Mouse (Mus musculus) gastrocnemius, postnatal 36 days (tissue): Measurements from ENCODE around the gene Olfr910. TPM values are rescaled to one million over a fixed set of nuclear protein-coding genes. Genes with fewer than 3 reads are reported as not detected.

ENCODE experiments used
- DNase-seq, 2 experiments: peaks; one replicate each; pipeline ENCODE4 v3.0.0; 2022
- intact Hi-C: fragments of 180-260 bp; cut with DNase I; formaldehyde crosslinking; loops from one replicate; pipeline ENCODE4 v1.15.1; 2025
- long read RNA-seq, 2 experiments: library from polyadenylated mRNA; stranded (forward); transcript quantifications; one replicate each; pipeline ENCODE4 v2.0.0; 2021
- total RNA-seq, 2 experiments: library from RNA; stranded (reverse); gene quantifications; 2 replicates each; pipeline ENCODE4 v1.2.3; 2021

Olfr910 gene
- not detected for total RNA-seq
- long read RNA-seq, experiment 1 = 0 reads
- long read RNA-seq, experiment 2 = 0 reads

DNA sequence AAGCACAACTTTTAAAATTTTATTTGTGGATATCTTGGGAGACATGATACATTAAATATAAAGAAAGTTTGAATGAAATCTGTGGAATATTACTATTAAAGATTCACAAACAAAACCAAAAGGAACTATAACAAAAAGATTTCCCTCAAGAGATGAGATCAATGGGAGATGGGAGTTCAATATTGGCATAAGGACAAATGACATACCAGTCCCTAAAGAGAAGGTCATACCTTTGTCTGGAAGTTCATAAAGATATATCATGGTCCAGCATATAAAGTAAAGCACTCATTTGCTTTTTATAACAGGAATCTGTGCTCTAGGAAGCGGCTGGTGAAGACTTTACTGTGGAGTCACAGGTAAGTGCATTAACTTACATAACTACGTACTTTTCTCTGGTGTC is at the start of gene Olfr910:
TSS of gene Olfr910 (plus strand) at position 301 of the 400 bp plus-strand sequence.
- intact Hi-C loops = no loop called here
- DNase-seq = no peak

DNA sequence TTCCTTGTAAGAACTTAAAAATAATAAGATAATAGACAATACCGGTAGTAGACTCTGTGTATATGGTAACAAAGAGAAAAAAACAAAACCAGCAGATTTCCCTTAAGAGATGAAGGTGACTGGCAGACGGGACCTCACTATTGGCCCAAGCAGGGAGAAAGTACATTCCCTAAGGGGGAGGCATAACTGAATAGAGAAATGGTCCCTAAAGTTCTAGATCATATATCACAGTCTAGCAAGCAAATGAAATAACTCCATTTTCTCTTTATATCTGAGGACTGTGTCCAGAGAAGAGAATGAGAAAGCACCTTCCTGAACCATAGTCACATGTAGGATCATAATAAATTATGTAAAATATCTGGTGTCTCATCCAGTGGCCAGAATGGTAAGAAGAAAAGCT is 42.1 kb upstream of the Olfr910 start, which contains the start of gene Olfr907:
TSS of gene Olfr907 (plus strand) at position 301 of the 400 bp plus-strand sequence.
- no peak for DNase-seq
- intact Hi-C loops = no loop called here

DNA sequence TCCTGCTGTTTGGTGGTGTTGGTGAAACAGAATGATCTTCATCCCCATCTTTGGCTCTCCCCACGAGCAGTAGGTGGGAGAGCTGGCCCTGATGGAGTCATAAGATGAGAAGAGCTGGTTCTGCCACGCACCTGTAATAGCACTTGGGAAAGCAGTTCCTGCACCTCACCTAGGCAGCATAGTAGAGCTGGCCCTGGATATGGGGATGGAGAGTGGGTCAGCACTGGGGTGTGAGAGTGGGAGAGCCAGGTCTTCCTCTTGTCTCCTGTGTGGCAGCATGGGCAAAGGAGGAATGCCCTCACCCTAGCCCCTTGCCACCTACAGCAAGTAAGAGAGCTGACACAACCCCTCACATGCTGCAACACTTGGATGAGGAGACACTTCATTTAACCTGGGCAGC is 25.3 kb upstream of the Olfr910 start:
- DNase-seq = no peak
- intact Hi-C loops = no loop called here

DNA sequence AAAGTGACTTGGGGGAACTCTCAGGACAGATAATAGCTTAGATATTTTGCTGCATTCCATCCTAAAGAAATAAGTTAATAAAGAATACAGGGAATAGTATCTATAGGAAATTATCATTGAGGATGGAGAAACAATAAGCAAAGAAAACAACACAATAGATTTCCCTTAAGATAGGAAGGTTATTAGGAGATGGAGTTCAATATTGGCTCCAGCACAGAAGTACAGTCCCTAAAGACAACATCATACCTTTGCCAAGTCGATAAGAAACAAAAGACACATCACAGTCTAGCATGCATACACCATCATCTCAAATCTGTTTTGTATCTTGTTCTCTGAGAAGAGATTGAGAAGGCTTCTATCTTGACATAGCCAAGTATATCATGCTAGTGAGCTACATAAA is 16.4 kb upstream of the Olfr910 start, which contains the start of gene Olfr911-ps1:
TSS of gene Olfr911-ps1 (plus strand) at position 301 of the 400 bp plus-strand sequence.
- intact Hi-C loops = no loop called here
- DNase-seq = no peak

DNA sequence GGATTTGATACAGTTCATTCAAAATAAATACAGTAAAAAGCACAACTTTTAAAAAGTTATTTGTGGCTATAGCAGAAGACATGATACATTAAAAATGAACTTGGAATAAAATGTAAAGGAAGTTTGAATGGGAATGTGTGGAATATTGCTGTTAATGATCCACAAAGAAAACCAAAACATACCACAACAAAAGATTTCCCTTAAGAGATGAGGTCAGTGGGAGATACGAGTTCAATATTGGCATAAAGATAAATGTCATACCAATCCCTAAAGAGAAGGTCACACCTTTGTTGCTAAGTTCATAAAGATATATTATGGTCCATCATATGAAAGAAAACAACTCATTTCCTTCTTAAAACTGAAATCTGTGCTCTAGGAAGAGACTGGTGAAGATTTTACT is 42.2 kb downstream of the Olfr910 start, which contains the start of gene Olfr912:
TSS of gene Olfr912 (plus strand) at position 301 of the 400 bp plus-strand sequence.
- DNase-seq = no peak
- intact Hi-C loops = no loop called here

Other genes starting within 250 kb of the Olfr910 start
- not detected for gene Olfr896-ps1, start 246.7 kb upstream of the Olfr910 start, total RNA-seq
- gene Olfr25, start 208.8 kb upstream of the Olfr910 start, total RNA-seq = not detected
- gene Olfr898, start 189.4 kb upstream of the Olfr910 start, total RNA-seq = not detected
- gene Olfr250, start 171.0 kb upstream of the Olfr910 start, total RNA-seq = not detected
- gene Olfr251, start 160.8 kb upstream of the Olfr910 start, total RNA-seq = not detected
- not detected for gene Olfr147, start 136.2 kb upstream of the Olfr910 start, total RNA-seq
- not detected for gene Olfr901, start 108.4 kb upstream of the Olfr910 start, total RNA-seq
- not detected for gene Olfr902, start 90.2 kb upstream of the Olfr910 start, total RNA-seq
- not detected for gene Olfr904, start 74.7 kb upstream of the Olfr910 start, total RNA-seq
- gene Olfr905, start 66.7 kb upstream of the Olfr910 start, total RNA-seq = not detected
- gene Olfr906, start 50.8 kb upstream of the Olfr910 start, total RNA-seq = not detected
- not detected for gene Olfr907, start 42.0 kb upstream of the Olfr910 start, total RNA-seq
- gene Olfr911-ps1, start 16.3 kb upstream of the Olfr910 start, total RNA-seq = not detected
- not detected for gene Olfr912, start 42.3 kb downstream of the Olfr910 start, total RNA-seq
- not detected for gene Olfr913, start 54.9 kb downstream of the Olfr910 start, total RNA-seq
- not detected for gene Olfr914, start 67.3 kb downstream of the Olfr910 start, total RNA-seq
- gene Olfr916, start 122.0 kb downstream of the Olfr910 start, total RNA-seq = not detected
- not detected for gene Olfr917, start 128.0 kb downstream of the Olfr910 start, total RNA-seq
- gene Olfr918, start 136.8 kb downstream of the Olfr910 start, total RNA-seq = not detected
- gene Olfr919, start 165.8 kb downstream of the Olfr910 start, total RNA-seq = not detected
- gene Vwa5a, start 180.4 kb downstream of the Olfr910 start, total RNA-seq = 10 to 100 TPM; 12.3 to 14.1 TPM
- under 1 TPM in 1 of 2 experiments, not detected in 1; 0.05 TPM for gene Olfr920, start 214.4 kb downstream of the Olfr910 start, total RNA-seq
- not detected for gene Olfr921, start 235.2 kb downstream of the Olfr910 start, total RNA-seq